Mouse (Mus musculus): ENCODE data around the gene Lmtk3.
A peak's percentile ranks its signal among the peaks of the same experiment; 100 is the strongest.

Lmtk3 gene

GRCm38 (mm10) chr7:45809276-45810075 is 25.9 kb downstream of the Lmtk3 start:
- DNase-seq = peak; percentile 38 to 44

- peak in 1 of 2 experiments; percentile 16 for DNase-seq
Measured at GRCm38 (mm10) chr7:45812921-45813320, 29.4 kb downstream of the Lmtk3 start.

DNA sequence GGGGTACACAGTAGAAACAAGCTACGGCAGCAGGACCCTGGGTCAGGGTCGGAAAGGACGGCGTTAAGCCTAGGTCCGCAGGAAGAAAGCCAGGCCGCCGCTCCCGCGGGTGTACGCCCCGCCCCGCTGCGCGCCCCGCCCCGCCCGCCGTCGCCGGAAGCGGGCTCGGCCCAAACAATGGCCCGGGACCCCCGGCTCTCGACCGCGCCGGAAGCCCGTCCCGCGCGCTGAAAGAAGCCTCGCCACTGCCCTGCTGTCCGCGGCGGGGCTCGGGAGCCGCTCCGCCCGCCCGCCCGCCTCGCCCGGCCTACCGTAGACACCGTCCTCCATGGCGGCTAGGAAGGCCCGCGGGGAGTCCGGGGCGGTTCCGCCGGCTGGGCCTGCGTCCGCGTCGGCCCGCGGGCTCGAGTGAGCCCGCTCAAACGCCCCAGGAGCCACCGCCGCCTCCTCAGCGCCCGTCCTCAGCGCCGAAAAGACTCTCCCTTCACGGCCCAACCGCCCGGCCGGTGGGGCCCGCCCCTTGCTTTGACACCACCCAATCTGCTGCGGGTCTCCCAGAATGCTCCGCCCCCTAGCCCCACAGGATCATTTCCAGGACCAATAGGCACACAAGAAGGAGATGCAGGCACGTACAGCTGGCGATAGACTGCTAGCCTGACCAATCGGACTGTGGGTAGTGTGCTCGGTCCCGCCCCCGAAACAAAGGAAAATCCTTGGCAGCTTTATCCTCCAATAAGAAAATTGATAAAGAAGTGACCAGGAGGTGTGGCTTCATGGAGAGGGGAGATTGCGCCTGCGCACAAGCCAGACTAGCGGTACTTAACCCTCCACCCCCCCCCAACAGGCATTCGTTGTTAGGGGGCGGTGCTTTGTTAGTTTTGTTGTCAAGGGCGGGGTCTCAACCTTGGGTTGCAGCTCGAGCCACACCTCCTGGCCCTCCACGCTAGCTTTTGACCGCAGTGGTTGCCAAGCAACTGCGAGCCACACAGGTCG is 30.5 kb downstream of the Lmtk3 start, which contains the start of gene Cyth2:
TSS of gene Cyth2 (minus strand) at position 795 of the 993 bp plus-strand sequence.
- DNase-seq = peak; percentile 99 to 100

- no peak for DNase-seq
Measured at GRCm38 (mm10) chr7:45814841-45815240, 31.3 kb downstream of the Lmtk3 start.

- peak in 1 of 2 experiments; percentile 27 for DNase-seq
Measured at GRCm38 (mm10) chr7:45815323-45815983, 31.9 kb downstream of the Lmtk3 start.

DNA sequence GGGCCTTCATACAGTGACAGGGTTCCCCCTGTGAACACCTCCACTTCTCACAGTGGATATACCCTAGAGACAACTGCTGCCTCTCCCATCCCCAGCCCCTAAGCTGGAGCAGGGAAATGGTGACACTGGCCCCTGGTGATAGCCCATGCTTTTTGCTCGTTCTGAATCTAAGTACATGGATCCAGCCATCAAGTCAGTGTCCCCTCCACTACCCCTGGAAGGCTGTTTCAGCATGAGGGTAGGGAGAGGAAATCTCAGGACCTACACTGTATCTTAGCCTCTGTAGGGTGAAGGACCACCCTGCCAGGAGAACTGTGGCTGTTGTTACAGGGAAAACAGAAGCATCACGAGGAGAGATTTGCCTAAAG is 32.4 kb downstream of the Lmtk3 start:
- DNase-seq = no peak

DNA sequence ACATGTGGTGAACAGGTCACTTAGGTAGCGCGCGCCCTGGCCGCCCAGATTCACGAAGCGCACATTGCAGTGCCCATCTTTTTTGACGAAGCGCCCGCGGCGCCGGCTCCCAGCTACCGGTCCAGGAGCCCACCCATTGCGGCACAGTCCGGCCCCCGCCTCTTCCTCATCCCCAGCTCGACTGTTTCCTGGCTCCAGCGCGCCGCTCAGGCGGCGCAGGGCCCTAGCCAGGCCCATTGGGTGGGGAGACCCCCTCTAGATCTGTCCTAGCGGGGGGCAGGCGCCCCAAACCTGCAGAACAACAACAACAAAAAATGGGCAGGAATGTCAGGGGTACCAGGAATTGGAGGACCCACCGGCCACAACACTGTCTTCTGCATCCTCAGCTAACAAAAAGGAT is 36.3 kb downstream of the Lmtk3 start:
- DNase-seq = no peak

- no peak for DNase-seq
Measured at GRCm38 (mm10) chr7:45820913-45821312, 37.4 kb downstream of the Lmtk3 start.

GRCm38 (mm10) chr7:45824598-45824997 is 41.1 kb downstream of the Lmtk3 start, which contains the start of gene Kcnj14:
Kcnj14 (minus strand) TSS chr7:45824782.
- DNase-seq = no peak

DNA sequence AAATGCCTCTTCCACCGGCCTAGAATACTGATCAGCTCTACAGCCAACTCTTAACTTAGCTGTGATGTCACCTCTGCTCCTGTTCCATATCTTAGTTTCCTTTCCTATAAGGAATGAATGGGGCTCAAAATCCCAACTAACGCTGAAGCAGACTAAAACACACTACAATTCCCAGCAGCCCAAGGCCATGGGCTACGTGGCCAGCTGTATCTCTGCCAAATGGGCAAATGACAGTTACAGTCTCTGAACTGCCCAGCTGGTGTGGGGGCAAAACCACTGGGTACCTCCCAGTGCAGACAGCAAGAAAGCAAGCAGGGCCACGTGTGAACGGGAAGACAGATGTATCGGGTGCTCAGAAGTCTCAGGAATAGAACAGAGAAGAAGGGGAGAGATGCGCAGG is 43.1 kb downstream of the Lmtk3 start:
- no peak for DNase-seq

DNA sequence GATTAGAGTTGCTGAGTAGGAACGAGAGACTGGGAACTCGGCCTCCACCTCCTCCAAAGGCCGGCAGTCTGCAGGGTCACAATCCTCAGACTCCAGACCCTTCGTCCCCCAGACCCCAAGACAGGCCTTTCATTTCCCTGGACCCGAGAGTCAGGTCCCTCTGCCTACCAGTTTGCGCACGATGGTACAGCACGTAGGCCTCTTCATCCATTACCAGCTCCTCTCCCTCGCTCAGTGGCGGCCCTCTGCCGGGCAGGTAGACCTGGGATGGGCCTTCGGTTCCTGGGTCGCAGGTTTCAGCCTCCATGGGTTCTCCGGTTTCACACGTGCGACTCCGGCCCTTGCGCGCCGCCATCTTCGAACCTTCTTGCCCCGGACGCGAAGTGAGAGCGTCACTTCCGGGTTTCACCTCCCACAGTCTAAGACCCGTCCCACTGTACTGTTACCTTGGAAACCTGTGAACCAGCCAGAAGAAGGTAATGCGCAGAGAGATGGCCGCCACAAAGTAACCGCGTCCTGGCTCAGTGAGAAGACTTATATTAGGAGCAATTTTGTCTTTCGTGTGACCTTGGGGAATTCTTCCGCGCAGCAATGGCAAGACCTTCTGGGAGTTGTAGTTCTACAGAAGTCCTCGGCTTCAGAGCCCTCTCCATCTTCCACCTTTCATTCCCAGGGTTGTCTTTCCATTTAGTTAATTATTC is 47.0 kb downstream of the Lmtk3 start, which contains the start of gene Grwd1:
TSS of gene Grwd1 (minus strand) at position 518 of the 701 bp plus-strand sequence.
- DNase-seq = peak; percentile 84 to 88

DNA sequence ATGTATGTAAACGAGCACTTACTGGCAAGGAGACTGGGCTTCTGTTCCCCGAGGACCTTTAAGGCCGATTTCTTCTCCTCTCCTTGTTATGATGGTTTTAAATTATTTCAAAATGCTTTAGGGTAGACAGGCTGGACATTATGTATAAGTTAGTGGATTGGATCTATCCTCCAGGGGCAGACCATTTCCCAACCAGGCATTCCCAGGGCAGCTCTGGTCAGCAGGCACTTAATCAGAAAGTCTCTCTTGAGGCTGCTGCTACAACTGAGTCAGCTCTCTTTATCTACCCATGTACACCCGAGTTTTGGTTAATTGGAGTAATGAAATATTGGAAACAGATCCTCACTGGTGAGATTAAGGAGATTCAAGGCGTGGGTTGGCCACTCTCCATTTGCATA is 47.6 kb downstream of the Lmtk3 start:
- no peak for DNase-seq

DNA sequence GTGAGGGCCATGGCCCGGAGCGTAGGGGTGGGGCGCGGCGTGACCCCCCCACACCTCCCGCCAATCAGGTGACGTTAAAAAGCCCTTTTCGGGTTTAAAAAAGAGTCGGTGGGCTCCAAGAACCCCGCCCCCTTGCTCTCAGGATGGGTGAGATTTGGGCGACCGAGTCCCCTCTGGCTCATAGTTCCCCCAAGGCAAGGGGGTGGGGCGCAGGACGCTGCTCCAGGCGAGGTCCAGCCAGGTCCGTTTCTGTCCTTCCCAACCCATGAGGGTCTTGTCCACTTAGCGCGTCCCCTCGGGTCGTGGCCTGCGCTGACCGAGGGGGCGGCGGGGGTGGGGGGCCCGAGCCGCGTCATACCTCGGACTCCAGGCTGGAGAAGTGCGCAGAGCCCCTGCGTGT is 48.9 kb downstream of the Lmtk3 start:
- DNase-seq = peak in 1 of 2 experiments; percentile 20

DNA sequence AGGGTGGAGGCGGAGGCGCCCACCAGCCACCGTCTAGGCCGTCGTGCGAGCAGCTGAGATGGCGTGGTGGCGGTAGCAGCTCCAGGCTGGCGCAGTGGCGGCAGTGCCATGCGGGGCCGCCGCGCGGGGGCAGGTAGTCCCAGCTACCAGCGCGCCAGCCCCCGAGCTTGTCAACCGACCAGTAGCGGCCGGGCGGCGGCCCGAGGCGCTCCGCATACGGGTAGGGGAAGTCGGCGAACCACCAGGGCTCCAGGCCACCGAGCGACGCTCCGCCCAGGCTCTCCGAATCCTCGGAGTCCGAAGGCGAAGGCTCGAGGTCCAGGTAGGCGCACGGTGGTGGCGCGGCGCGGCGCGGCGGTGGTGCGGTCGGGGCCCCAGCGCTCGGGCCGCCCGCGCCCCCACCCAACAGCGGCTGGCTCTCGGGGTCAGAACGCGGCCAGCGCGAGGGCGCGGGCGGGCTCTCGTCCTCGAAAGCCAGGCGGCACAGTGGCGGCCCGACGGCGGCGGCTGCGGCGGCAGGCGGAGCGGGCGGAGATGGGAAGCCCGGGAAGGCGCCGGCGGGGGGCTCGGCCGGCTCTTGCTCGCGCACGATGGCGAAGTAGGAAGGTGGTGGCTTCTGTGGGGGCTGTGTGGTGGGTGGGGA is 49.7 kb downstream of the Lmtk3 start:
- DNase-seq = no peak

- DNase-seq = no peak
Measured at GRCm38 (mm10) chr7:45833924-45834323, 50.4 kb downstream of the Lmtk3 start.

- DNase-seq = no peak
Measured at GRCm38 (mm10) chr7:45842950-45843744, 59.6 kb downstream of the Lmtk3 start.

DNA sequence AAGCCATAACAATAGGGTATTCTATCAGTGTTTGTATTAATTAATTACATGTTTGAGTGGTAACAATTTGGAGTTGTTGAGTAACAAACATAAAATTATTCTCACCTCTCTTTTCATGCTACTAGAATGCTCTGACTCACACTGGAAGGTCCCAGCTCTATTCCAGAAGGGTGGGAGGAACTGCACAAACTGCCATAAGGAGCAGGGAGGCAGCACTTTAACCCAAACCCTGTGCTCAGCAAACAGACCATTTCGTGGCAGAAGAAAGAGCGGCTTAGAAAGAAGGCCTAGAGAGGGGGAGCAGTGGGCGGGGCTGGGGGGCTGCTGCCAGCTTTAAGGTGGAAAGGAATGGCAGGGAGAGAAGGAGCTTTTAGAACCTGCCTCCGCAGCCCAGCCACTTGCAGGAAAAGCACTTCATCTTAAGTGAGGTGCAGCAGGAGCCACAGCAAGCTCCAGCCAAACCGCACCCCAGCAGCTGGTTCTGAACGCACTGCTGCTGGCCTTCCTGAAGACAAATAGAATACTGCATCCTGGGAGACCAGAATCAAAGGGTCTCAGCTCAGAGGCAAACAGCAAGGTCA is 65.0 kb downstream of the Lmtk3 start:
- DNase-seq = no peak

DNA sequence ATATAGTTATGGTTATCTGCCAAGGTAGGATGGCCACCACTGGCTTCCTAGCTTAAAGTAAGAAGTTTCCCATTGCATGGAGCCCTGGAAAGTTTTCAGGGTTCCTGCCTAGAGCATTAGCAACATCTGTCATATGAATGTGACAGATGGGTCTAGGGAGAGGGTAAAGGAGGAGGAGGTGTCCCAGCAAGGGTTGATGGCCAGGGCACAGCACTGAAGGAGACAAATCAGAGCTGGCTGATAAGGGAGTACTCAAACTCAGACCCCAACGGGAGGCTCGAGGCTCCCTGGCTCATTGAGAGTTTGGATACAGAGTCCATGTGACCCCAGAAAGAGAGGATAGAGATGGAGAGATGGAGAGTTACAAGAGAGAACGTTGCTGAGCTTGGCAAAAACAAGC is 67.1 kb downstream of the Lmtk3 start:
- DNase-seq = no peak

DNA sequence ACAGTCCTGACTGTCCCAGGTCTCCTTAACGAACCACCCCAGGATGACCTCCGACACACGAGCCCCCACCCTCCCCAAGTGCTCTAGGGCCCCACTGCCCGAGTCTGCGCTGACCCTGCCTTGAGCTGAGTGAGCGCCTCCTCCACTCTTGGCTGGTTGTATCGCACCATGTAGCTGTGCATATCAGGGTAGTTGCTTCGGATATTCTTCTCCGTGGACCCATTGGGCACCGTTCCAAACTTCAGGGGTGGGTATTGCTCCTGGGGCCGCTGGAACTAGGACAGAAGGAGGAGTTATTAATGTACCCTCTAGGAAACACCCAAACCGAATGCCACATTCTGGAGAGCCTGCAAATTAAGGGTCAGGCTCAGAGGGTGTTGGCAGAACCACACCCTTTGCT is 69.6 kb downstream of the Lmtk3 start:
- no peak for DNase-seq

Measured in cerebellum, adult 18-20 months (tissue).